Mouse (Mus musculus) small intestine, adult 10 weeks (tissue): ENCODE results near the gene Enc1. TPM values are rescaled to one million over a fixed set of nuclear protein-coding genes. Genes with fewer than 3 reads are reported as not detected.

Experiments used
- polyA plus RNA-seq: library from polyadenylated mRNA; stranded (reverse); fragments of 350-450 nt; fragmentation: Illumina TruSeq; extraction: RNeasy Lipid Tissue Mini Kit (QIAGEN cat#74804); gene quantifications from one replicate; pipeline ENCODE4 v1.2.3, GENCODE M21; 2014; ENCODE audit warnings: low replicate concordance

The Enc1 gene
- polyA plus RNA-seq: 5.5 TPM

GRCm38 (mm10) chr13:97240965-97241786, at the start of gene Enc1:
Enc1 (plus strand) TSS chr13:97241105.

GRCm38 (mm10) chr13:97197932-97198562, 42.9 kb upstream of the Enc1 start, which contains the start of gene Hexb:
Hexb (minus strand) TSS chr13:97198357.

Other genes starting within 250 kb of the Enc1 start
- not detected for gene 1700029F12Rik, start 206.7 kb upstream of the Enc1 start, polyA plus RNA-seq
- gene Fam169a, start 173.8 kb upstream of the Enc1 start, polyA plus RNA-seq: 0.26 TPM
- 11.7 TPM for gene Gm6169, start 141.9 kb upstream of the Enc1 start, polyA plus RNA-seq
- gene Gfm2, start 103.2 kb upstream of the Enc1 start, polyA plus RNA-seq: 59.9 TPM
- 186 TPM for gene Nsa2, start 103.2 kb upstream of the Enc1 start, polyA plus RNA-seq
- gene Hexb, start 42.7 kb upstream of the Enc1 start, polyA plus RNA-seq: 244 TPM